ENCODE assay signal across 10 mouse cellular contexts in the genomic region with DNA sequence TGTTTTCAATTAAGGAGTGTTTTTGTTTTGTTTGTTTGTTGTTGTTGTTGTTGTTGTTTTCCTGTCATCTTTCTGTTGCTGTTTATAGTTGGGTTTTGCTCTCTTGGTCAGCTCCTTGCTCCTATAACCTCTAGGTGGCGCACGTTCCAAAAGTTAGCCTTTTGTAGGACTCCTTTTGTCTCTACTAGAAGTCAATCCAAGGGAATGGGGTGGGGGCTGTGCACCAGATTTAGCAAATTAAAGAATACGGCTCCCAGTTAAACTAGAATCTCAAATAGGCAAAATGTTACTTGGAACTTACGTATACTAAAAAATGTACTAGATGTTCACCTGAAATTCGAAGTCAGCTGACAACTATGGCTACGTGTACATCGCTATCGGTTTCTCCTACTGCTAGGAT. TPM values are rescaled to one million over a fixed set of nuclear protein-coding genes. Genes with fewer than 3 reads are reported as not detected.
DNase-seq lines count a peak whose midpoint lies in the region; ATAC-seq and TF ChIP-seq lines count a peak whose summit lies in the region.
"Had no signal": no experiment of that assay in that cellular context is flagged by ENCODE, and none has a peak within 500 bp of the region (broad histone marks: within the 10 kb centered on the region; RNA-seq: fewer than 3 reads in every experiment).

No protein-coding gene starts in this region.

- no peak for TF ChIP-seq EP300 in heart, postnatal 0 days (IDR thresholded peaks at IDR 0.05; ENCODE audit: low read depth)

- WGBS in heart, postnatal 0 days, result 69% methylated on average over 8 of the region's 8 CpGs
- 67% methylated on average over 8 of the region's 8 CpGs for WGBS in heart, embryonic 12.5 days

- H3K4me3 ChIP-seq in heart, postnatal 0 days (ENCODE audit: low read depth, low read length), result no peak overlapping the region
- no peak overlapping the region for H3K4me3 ChIP-seq in heart, embryonic 12.5 days
- H3K4me3 ChIP-seq: heart, embryonic 13.5 days had no signal

- peak; percentile 55 for TF ChIP-seq CTCF in heart, postnatal 0 days (IDR thresholded peaks at IDR 0.05; ENCODE audit: low read depth)

- no peaks in the 10 kb centered on the region for H3K27me3 ChIP-seq in heart, postnatal 0 days (ENCODE audit: control insufficient read depth, insufficient read depth, low read length)
- no peaks in the 10 kb centered on the region for H3K27me3 ChIP-seq in heart, embryonic 12.5 days (replicated peaks)

- DNase-seq in heart, postnatal 0 days (ENCODE audit: low spot score), result no peak
- DNase-seq in 3T3-L1 (ENCODE audit: low read depth, low spot score), result peak; percentile 70
- DNase-seq in R1 (ENCODE audit: low read depth, low spot score), result peak; percentile 74
- DNase-seq in kidney, postnatal 10 days, result peak; percentile 80
- DNase-seq in ovary, adult 18-20 months (ENCODE audit: low spot score), result no peak
- no peak for DNase-seq in heart, adult 9 months (ENCODE audit: low spot score in 2 of 2)
- DNase-seq in layer of hippocampus, postnatal 14 days (ENCODE audit: low spot score in 2 of 2), result no peak

- no peak overlapping the region for H3K27ac ChIP-seq in heart, postnatal 0 days (ENCODE audit: low read depth)
- no peak overlapping the region for H3K27ac ChIP-seq in heart, embryonic 12.5 days (ENCODE audit: poor library complexity, severe bottlenecking)
- H3K27ac ChIP-seq: heart, embryonic 13.5 days; macrophage had no signal

- H3K9me3 ChIP-seq in heart, postnatal 0 days (replicated peaks; ENCODE audit: control insufficient read depth, low read length), result no peaks in the 10 kb centered on the region
- peaks cover 6% of the 10 kb centered on the region; the same call in 1 of the 2 replicates for H3K9me3 ChIP-seq in heart, embryonic 12.5 days (replicated peaks)

- no peak overlapping the region for H3K9ac ChIP-seq in heart, postnatal 0 days (replicated peaks; ENCODE audit: low read depth, low read length)
- H3K9ac ChIP-seq in heart, embryonic 12.5 days, result no peak overlapping the region
- H3K9ac ChIP-seq: heart, embryonic 13.5 days had no signal

- no peaks in the 10 kb centered on the region for H3K36me3 ChIP-seq in heart, postnatal 0 days (replicated peaks; ENCODE audit: control insufficient read depth, insufficient read depth, low read length)
- H3K36me3 ChIP-seq in heart, embryonic 12.5 days, result no peaks in the 10 kb centered on the region
- H3K36me3 ChIP-seq: heart, embryonic 13.5 days had no signal

- H3K4me2 ChIP-seq in heart, postnatal 0 days (ENCODE audit: low read depth, low read length), result no peak overlapping the region
- no peak overlapping the region for H3K4me2 ChIP-seq in heart, embryonic 12.5 days
- H3K4me2 ChIP-seq: heart, embryonic 13.5 days had no signal

- no peak for ATAC-seq in heart, postnatal 0 days (ENCODE audit: insufficient read depth, low read depth)
- ATAC-seq in heart, embryonic 12.5 days (ENCODE audit: insufficient number of reproducible peaks, low FRiP score), result no peak

- H3K4me1 ChIP-seq in heart, postnatal 0 days (ENCODE audit: control insufficient read depth, insufficient read depth), result no peaks in the 10 kb centered on the region
- H3K4me1 ChIP-seq in heart, embryonic 12.5 days (replicated peaks), result peaks cover 11% of the 10 kb centered on the region

RNA-seq across cellular contexts. Expression of gene Hnf1b, which starts 47.7 kb away (rescaled TPM):
- total RNA-seq in heart, postnatal 0 days (2014; rRNA removed; ENCODE audit: low replicate concordance), result not detected in 2 replicates
- 0.05 TPM in 1 of 2 replicates, not detected in the other for polyA plus RNA-seq in heart, postnatal 0 days (2015; fragmentation: Nextera tagmentation; extraction: Ambion mirVana)
- 0.09 and 0.24 TPM in 2 replicates for polyA plus RNA-seq in heart, embryonic 12.5 days (2016; fragmentation: Nextera tagmentation; extraction: Ambion mirVana)
- total RNA-seq in layer of hippocampus, postnatal 14 days (2021), result under 1 TPM; 0.23 to 0.31 TPM
- polyA plus RNA-seq: macrophage had no signal

RNA-seq across cellular contexts. Expression of gene Heatr6, which starts 48.7 kb away (rescaled TPM):
- total RNA-seq in heart, postnatal 0 days (2014; rRNA removed; ENCODE audit: low replicate concordance), result 10.2 and 15.1 TPM in 2 replicates
- polyA plus RNA-seq in heart, postnatal 0 days (2015; fragmentation: Nextera tagmentation; extraction: Ambion mirVana), result 8.9 and 9.6 TPM in 2 replicates
- 13.4 and 15.0 TPM in 2 replicates for polyA plus RNA-seq in heart, embryonic 12.5 days (2016; fragmentation: Nextera tagmentation; extraction: Ambion mirVana)
- 10 to 100 TPM; 16.6 to 19.5 TPM for total RNA-seq in layer of hippocampus, postnatal 14 days (2021)

RNA-seq across cellular contexts. Expression of gene Wfdc21, which starts 55.4 kb away (rescaled TPM):
- total RNA-seq in heart, postnatal 0 days (2014; rRNA removed; ENCODE audit: low replicate concordance), result not detected in 2 replicates
- 0.52 and 0.82 TPM in 2 replicates for polyA plus RNA-seq in heart, postnatal 0 days (2015; fragmentation: Nextera tagmentation; extraction: Ambion mirVana)
- polyA plus RNA-seq in heart, embryonic 12.5 days (2016; fragmentation: Nextera tagmentation; extraction: Ambion mirVana), result not detected in 2 replicates
- total RNA-seq in layer of hippocampus, postnatal 14 days (2021), result not detected
- polyA plus RNA-seq: heart, embryonic 13.5 days had no signal

Comparison
In these comparisons a context has a peak if more than half of its experiments do, and no peak if none do; other contexts are left out.
1. DNase-seq: peak in 3T3-L1 (single experiment), R1 (single experiment) and kidney, postnatal 10 days (single experiment); none in heart, postnatal 0 days (single experiment), ovary, adult 18-20 months (single experiment), heart, adult 9 months (0 of 2) and layer of hippocampus, postnatal 14 days (0 of 2).